Mouse (Mus musculus) left cerebral cortex, postnatal 10 days (tissue): ENCODE data around the gene Foxc2. TPM values are rescaled to one million over a fixed set of nuclear protein-coding genes. Genes with fewer than 3 reads are reported as not detected.

Experiments
- DNase-seq, 2 experiments: peaks; one replicate each; pipeline ENCODE4 v3.0.0; 2021 to 2022; ENCODE audit warnings: low spot score in 2 of 2, mixed read lengths in 1 of 2; ENCODE audit errors: extremely low spot score in 1 of 2
- intact Hi-C: fragments of 180-260 bp; cut with DNase I; formaldehyde crosslinking; loops from one replicate; pipeline ENCODE4 v1.15.1; 2025
- total RNA-seq, 2 experiments: library from RNA; stranded (reverse); gene quantifications; 2 replicates each; pipeline ENCODE4 v1.2.3; 2021

Gene Foxc2
- total RNA-seq, 2 experiments from 2014 or later: 2.8 to 3.1 TPM

GRCm38 (mm10) chr8:121084210-121084951 is 31.6 kb upstream of the Foxc2 start, which contains the start of gene Foxf1:
Gene Foxf1 (plus strand): TSS chr8:121084386.
- intact Hi-C loops: loop anchor here (5.0 kb wide), 1 partner anchor 33 kb away; the partner anchor contains the start of gene Foxc2
- DNase-seq: peak in 1 of 2 experiments; percentile 72

- intact Hi-C loops: no loop called here
- DNase-seq: no peak
Observed at GRCm38 (mm10) chr8:121085011-121085410, 31.0 kb upstream of the Foxc2 start.

GRCm38 (mm10) chr8:121085561-121085960 is 30.4 kb upstream of the Foxc2 start:
- no peak for DNase-seq
- intact Hi-C loops: no loop called here

GRCm38 (mm10) chr8:121086004-121086900 is 29.7 kb upstream of the Foxc2 start:
- DNase-seq: no peak
- intact Hi-C loops: no loop called here

- DNase-seq: no peak
- intact Hi-C loops: no loop called here
Observed at GRCm38 (mm10) chr8:121088281-121088680, 27.7 kb upstream of the Foxc2 start.

GRCm38 (mm10) chr8:121088871-121089630 is 26.9 kb upstream of the Foxc2 start:
- intact Hi-C loops: no loop called here
- DNase-seq: no peak

GRCm38 (mm10) chr8:121089631-121090380 is 26.2 kb upstream of the Foxc2 start:
- intact Hi-C loops: loop anchor here (5.0 kb wide), 2 partner anchors 193 to 408 kb away; no protein-coding TSS in a partner anchor
- no peak for DNase-seq

GRCm38 (mm10) chr8:121090716-121091115 is 25.3 kb upstream of the Foxc2 start:
- intact Hi-C loops: loop anchor here (5.0 kb wide), 2 partner anchors 193 to 408 kb away; no protein-coding TSS in a partner anchor
- DNase-seq: no peak

- intact Hi-C loops: loop anchor here (1.0 to 5.0 kb wide), 3 partner anchors 195 to 410 kb away; no protein-coding TSS in a partner anchor
- DNase-seq: no peak
Observed at GRCm38 (mm10) chr8:121092141-121092540, 23.8 kb upstream of the Foxc2 start.

- intact Hi-C loops: loop anchor here (1.0 to 5.0 kb wide), 3 partner anchors 195 to 410 kb away; no protein-coding TSS in a partner anchor
- DNase-seq: peak; percentile 77 to 86
Observed at GRCm38 (mm10) chr8:121092627-121093026, 23.3 kb upstream of the Foxc2 start.

- no peak for DNase-seq
- intact Hi-C loops: loop anchor here (5.0 kb wide), 2 partner anchors 196 to 411 kb away; no protein-coding TSS in a partner anchor
Observed at GRCm38 (mm10) chr8:121093496-121093895, 22.5 kb upstream of the Foxc2 start.

GRCm38 (mm10) chr8:121104049-121104818 is 11.7 kb upstream of the Foxc2 start:
- intact Hi-C loops: no loop called here
- DNase-seq: peak; percentile 52 to 80

GRCm38 (mm10) chr8:121107668-121108656 is 8.0 kb upstream of the Foxc2 start, which contains the start of gene Mthfsd:
Gene Mthfsd (minus strand): TSS chr8:121108392.
- intact Hi-C loops: loop anchor here (1.0 kb wide), 1 partner anchor 406 kb away; no protein-coding TSS in a partner anchor
- peak; percentile 98 to 99 for DNase-seq

- intact Hi-C loops: loop anchor here (1.0 kb wide), 1 partner anchor 406 kb away; no protein-coding TSS in a partner anchor
- DNase-seq: no peak
Observed at GRCm38 (mm10) chr8:121108657-121109056, 7.3 kb upstream of the Foxc2 start.

GRCm38 (mm10) chr8:121111145-121111907 is 4.6 kb upstream of the Foxc2 start:
- DNase-seq: no peak
- intact Hi-C loops: no loop called here
